In the genomic region with DNA sequence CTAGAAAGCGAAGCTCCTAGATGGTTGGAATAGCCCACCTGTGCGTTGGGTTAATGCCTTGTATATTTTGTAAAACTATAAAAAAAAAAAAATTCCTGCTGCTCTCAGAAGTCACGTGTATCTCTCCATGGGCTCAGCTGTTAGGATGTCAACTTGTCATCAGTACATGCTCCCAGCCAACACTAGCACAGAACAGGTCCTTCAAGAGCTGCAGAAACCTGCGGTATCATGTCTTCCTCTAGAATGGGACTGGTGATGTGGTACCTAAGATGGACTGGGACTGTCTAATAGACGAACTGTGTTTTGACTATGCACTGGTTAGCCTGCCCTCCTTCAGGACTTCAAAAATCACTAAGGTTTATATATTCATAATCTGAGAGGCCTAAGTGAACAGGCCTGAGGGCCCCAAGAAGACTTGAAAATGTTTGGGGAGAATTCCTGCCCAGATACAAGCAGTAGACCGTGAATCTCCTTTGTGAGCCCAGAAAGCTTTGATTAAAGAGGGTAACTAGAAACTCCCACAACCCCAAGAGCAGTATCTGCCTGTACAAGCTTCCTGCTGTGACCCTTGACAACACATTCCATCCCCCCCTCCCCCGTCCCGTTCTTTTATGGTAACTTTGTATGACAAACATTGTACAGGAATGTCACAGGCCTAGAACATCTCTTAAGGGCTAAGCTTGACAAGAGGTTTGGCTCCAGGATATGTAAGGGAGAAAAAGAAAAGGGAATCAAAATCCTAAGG, we compare ENCODE assay signal across 14 mouse cellular contexts.
A peak's percentile ranks its signal among the peaks of the same experiment; 100 is the strongest.
DNase-seq lines count a peak whose midpoint lies in the region; ATAC-seq and TF ChIP-seq lines count a peak whose summit lies in the region.
"Had no signal": no experiment of that assay in that cellular context is flagged by ENCODE, and none has a peak within 500 bp of the region (broad histone marks: within the 10 kb centered on the region; RNA-seq: fewer than 3 reads in every experiment).

No protein-coding gene starts in this region.

- no peaks in the 10 kb centered on the region for H3K9me3 ChIP-seq in lung, embryonic 14.5 days (ENCODE audit: low read depth, low read length)
- no peaks in the 10 kb centered on the region for H3K9me3 ChIP-seq in forebrain, embryonic 12.5 days
- H3K9me3 ChIP-seq in hindbrain, postnatal 0 days (ENCODE audit: low read length): no peaks in the 10 kb centered on the region
- H3K9me3 ChIP-seq: liver, embryonic 12.5 days had no signal

- TF ChIP-seq POLR2A in brain, embryonic 14.5 days (IDR thresholded peaks at IDR 0.05; ENCODE audit: borderline replicate concordance, extremely low read depth, insufficient read depth, insufficient read length, poor library complexity, severe bottlenecking): no peak

- DNase-seq in lung, embryonic 14.5 days: no peak
- no peak for DNase-seq in lung, postnatal 4 days
- peak; percentile 65 for DNase-seq in brain, embryonic 14.5 days (ENCODE audit: low read depth)
- DNase-seq in hindbrain, postnatal 0 days (ENCODE audit: low spot score): no peak
- DNase-seq in frontal cortex, postnatal 25 days (ENCODE audit: low spot score in 2 of 2): no peak
- no peak for DNase-seq in cerebellum, postnatal 4 days (ENCODE audit: low spot score in 2 of 2)
- DNase-seq: cerebellum, postnatal 14 days; lung, postnatal 10 days had no signal

- no peak for ATAC-seq in lung, embryonic 14.5 days (ENCODE audit: insufficient read depth)
- ATAC-seq in forebrain, embryonic 12.5 days (ENCODE audit: low FRiP score): peak; percentile 44; the same call in 1 of the 2 replicates
- 0 out of 2 replicates have a peak, but pooled peaks have one; percentile 36 for ATAC-seq in hindbrain, postnatal 0 days
- no peak for ATAC-seq in megakaryocyte, adult 5-6 weeks (ENCODE audit: poor library complexity, severe bottlenecking)
- ATAC-seq: liver, embryonic 12.5 days had no signal

- H3K4me1 ChIP-seq in lung, embryonic 14.5 days (ENCODE audit: insufficient read depth): peaks cover 11% of the 10 kb centered on the region; the same call in 1 of the 2 replicates
- peaks cover 48% of the 10 kb centered on the region for H3K4me1 ChIP-seq in forebrain, embryonic 12.5 days
- H3K4me1 ChIP-seq in hindbrain, postnatal 0 days (ENCODE audit: insufficient read depth, low read length): 0 out of 2 replicates have a peak, but pooled peaks cover 4% of the 10 kb centered on the region
- H3K4me1 ChIP-seq: liver, embryonic 12.5 days had no signal

- no peak overlapping the region for H3K9ac ChIP-seq in lung, embryonic 14.5 days
- H3K9ac ChIP-seq in forebrain, embryonic 12.5 days: no peak overlapping the region
- H3K9ac ChIP-seq in hindbrain, postnatal 0 days (replicated peaks; ENCODE audit: low read length): no peak overlapping the region
- H3K9ac ChIP-seq: liver, embryonic 12.5 days had no signal

- H3K4me2 ChIP-seq in lung, embryonic 14.5 days: no peak overlapping the region
- H3K4me2 ChIP-seq in forebrain, embryonic 12.5 days: no peak overlapping the region
- no peak overlapping the region for H3K4me2 ChIP-seq in hindbrain, postnatal 0 days (ENCODE audit: low read depth, low read length)
- H3K4me2 ChIP-seq: heart, embryonic 11.5 days; liver, embryonic 12.5 days had no signal

- WGBS in lung, embryonic 14.5 days: 56% methylated on average over 8 of the region's 8 CpGs
- 41% methylated on average over 8 of the region's 8 CpGs for WGBS in forebrain, embryonic 12.5 days
- 37% methylated on average over 8 of the region's 8 CpGs for WGBS in hindbrain, postnatal 0 days

- H3K4me3 ChIP-seq in lung, embryonic 14.5 days (ENCODE audit: low read depth, low read length): no peak overlapping the region
- no peak overlapping the region for H3K4me3 ChIP-seq in forebrain, embryonic 12.5 days (replicated peaks)
- no peak overlapping the region for H3K4me3 ChIP-seq in hindbrain, postnatal 0 days (ENCODE audit: low read length)
- H3K4me3 ChIP-seq: erythroblast, embryonic 14.5 days; liver, embryonic 12.5 days; myocyte had no signal

- H3K36me3 ChIP-seq in lung, embryonic 14.5 days (ENCODE audit: insufficient read depth): no peaks in the 10 kb centered on the region
- no peaks in the 10 kb centered on the region for H3K36me3 ChIP-seq in forebrain, embryonic 12.5 days (replicated peaks)
- H3K36me3 ChIP-seq in hindbrain, postnatal 0 days (ENCODE audit: insufficient read depth, low read length): no peaks in the 10 kb centered on the region
- H3K36me3 ChIP-seq: liver, embryonic 12.5 days had no signal

- H3K27ac ChIP-seq in lung, embryonic 14.5 days (ENCODE audit: low read depth): 0 out of 2 replicates have a peak overlapping the region, but pooled peaks have one; percentile 1
- H3K27ac ChIP-seq in forebrain, embryonic 12.5 days: peak overlapping the region; percentile 70
- peak overlapping the region; percentile 22; the same call in 1 of the 2 replicates for H3K27ac ChIP-seq in hindbrain, postnatal 0 days
- H3K27ac ChIP-seq: liver, embryonic 12.5 days had no signal

- no peak for TF ChIP-seq CTCF in lung, embryonic 14.5 days (IDR thresholded peaks at IDR 0.05; ENCODE audit: low read depth)
- TF ChIP-seq CTCF in brain, embryonic 14.5 days (IDR thresholded peaks at IDR 0.05; ENCODE audit: borderline replicate concordance, extremely low read depth, insufficient read depth, insufficient read length): no peak
- no peak for TF ChIP-seq CTCF in hindbrain, postnatal 0 days (IDR thresholded peaks at IDR 0.05; ENCODE audit: low read depth)

- no peaks in the 10 kb centered on the region for H3K27me3 ChIP-seq in lung, embryonic 14.5 days (ENCODE audit: insufficient read depth, low read length)
- no peaks in the 10 kb centered on the region for H3K27me3 ChIP-seq in forebrain, embryonic 12.5 days
- no peaks in the 10 kb centered on the region for H3K27me3 ChIP-seq in hindbrain, postnatal 0 days (ENCODE audit: insufficient read depth, low read length)
- H3K27me3 ChIP-seq: liver, embryonic 12.5 days had no signal

Comparison
In these comparisons a context has a peak if more than half of its experiments do, and no peak if none do; other contexts are left out.
1. ATAC-seq: peak in forebrain, embryonic 12.5 days (single experiment) and hindbrain, postnatal 0 days (single experiment); none in lung, embryonic 14.5 days (single experiment) and megakaryocyte, adult 5-6 weeks (single experiment).
2. H3K27ac ChIP-seq: peak in every context shown above with its lines; median percentile 70 in forebrain, embryonic 12.5 days; 22 in hindbrain, postnatal 0 days; 1 in lung, embryonic 14.5 days.